Mouse (Mus musculus) retina, embryonic 14.5 days (tissue): ENCODE results near the gene 4930550L24Rik.

ENCODE experiments used
- DNase-seq: peaks from one replicate; pipeline ENCODE4 v3.0.0-alpha.2; 2015; ENCODE audit warnings: low spot score

Gene 4930550L24Rik

DNA sequence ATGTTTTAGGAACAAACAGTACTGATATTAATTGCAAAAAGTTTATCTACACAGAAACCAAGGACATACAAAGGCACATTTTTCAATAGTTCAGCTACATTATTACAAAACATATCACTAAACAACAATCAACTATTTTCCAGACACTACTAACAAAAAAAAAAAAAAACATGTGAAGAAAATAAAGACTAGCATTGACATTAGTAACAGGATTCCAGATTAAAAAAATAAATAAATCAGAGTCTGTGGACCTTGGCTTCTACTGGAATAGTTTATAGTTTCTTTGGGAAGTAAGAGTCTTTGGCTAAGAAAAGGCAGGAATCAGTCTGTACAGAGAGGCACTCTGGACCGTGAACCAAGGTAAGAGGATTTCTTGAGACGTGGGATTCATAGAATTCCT is at the start of gene 4930550L24Rik:
Gene 4930550L24Rik (plus strand): TSS at position 301 of the 400 bp plus-strand sequence.
- no peak for DNase-seq

DNA sequence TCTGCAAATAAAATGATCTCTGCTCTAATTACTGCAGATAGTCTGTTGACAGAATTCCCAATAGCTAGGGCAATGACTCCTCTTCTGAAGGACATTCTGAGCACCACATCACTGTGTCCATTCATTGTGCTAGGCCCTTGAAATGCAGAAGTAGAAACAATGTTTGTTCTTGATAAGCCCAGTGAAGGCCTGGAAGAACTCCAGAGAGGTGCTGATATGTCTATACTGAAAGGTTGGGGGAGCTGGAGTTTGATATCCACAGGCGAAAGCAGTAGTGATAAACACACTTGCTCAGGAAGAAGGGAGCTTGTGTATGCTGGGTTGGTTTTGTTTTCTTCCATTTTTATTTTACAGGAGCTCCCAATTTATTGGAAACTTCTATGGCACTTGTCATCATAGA is 8.4 kb upstream of the 4930550L24Rik start:
- no peak for DNase-seq

DNA sequence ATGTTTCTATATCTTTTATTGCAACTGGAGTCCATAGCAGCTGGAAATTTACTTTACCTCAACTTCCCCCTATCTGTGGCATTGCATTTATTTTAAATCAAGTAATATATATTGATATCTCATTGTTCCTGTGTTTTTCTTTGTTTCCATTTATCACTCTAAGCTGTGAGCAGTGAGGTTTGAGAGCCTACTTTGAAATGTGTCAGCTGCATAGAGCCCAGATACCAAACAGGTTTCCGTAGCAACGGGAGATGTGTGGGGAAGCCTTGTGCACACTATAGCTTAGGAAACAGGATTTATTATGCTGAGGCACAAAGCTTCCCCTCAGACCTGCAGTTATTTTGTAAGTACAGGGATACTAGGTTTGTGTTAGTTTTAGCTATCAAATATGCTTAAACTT is 58.8 kb downstream of the 4930550L24Rik start:
- peak; percentile 3 for DNase-seq
